Mouse (Mus musculus) stomach, embryonic 16.5 days (tissue): Measurements from ENCODE around the gene Rbm44. TPM values are rescaled to one million over a fixed set of nuclear protein-coding genes. Genes with fewer than 3 reads are reported as not detected.

ENCODE experiments used
- ATAC-seq: fragments of 200-750 bp; cut with Nextera tagmentation; 2 replicates; pipeline ENCODE4 v1.8.0; 2017; ENCODE audit warnings: moderate number of reproducible peaks, moderate TSS enrichment; ENCODE audit not compliant: insufficient read depth, low FRiP score
- H3K27ac ChIP-seq: fragments of 300-500 bp; sonication (generic); 2 replicates; pipeline ENCODE4 v1.5.1; 2014; ENCODE audit warnings: low read length
- H3K27me3 ChIP-seq: fragments of 300-500 bp; sonication (generic); 2 replicates; pipeline ENCODE4 v1.6.1; 2014; ENCODE audit warnings: low read length, control low read depth, mixed read lengths; ENCODE audit not compliant: control insufficient read depth, insufficient read depth
- H3K36me3 ChIP-seq: fragments of 300-500 bp; sonication (generic); 2 replicates; pipeline ENCODE4 v1.6.1; 2014; ENCODE audit warnings: low read length; ENCODE audit not compliant: control insufficient read depth, insufficient read depth
- H3K4me1 ChIP-seq: fragments of 300-500 bp; sonication (generic); 2 replicates; pipeline ENCODE4 v1.6.1; 2014; ENCODE audit warnings: low read length, control low read depth, mixed read lengths; ENCODE audit not compliant: control insufficient read depth, insufficient read depth
- H3K4me2 ChIP-seq: fragments of 300-500 bp; sonication (generic); 2 replicates; pipeline ENCODE4 v1.6.1; 2014; ENCODE audit warnings: low read depth, low read length, mixed read lengths
- H3K4me3 ChIP-seq: fragments of 300-500 bp; sonication (generic); replicated peaks from 2 replicates; pipeline ENCODE4 v1.5.1; 2014; ENCODE audit warnings: mild to moderate bottlenecking, low read length
- H3K9ac ChIP-seq: fragments of 300-500 bp; sonication (generic); 2 replicates; pipeline ENCODE4 v1.6.1; 2014; ENCODE audit warnings: low read length
- H3K9me3 ChIP-seq: fragments of 300-500 bp; sonication (generic); replicated peaks from 2 replicates; pipeline ENCODE4 v1.6.1; 2016; ENCODE audit warnings: low read length, control low read depth; ENCODE audit not compliant: control insufficient read depth
- WGBS: fragments of 180-500 bp; shearing (Covaris S2); extraction: QIAGEN DNeasy Blood & Tissue Kit; methylation state at CpG from one replicate; pipeline ENCODE4 v1.1.7; 2014; 5-methylcytosine and 5-hydroxymethylcytosine counted together
- polyA plus RNA-seq: library from polyadenylated mRNA; unstranded; fragments of >200 nt; fragmentation: Nextera tagmentation; extraction: Ambion mirVana; gene quantifications from 2 replicates; pipeline ENCODE4 v1.2.1, GENCODE M21; 2015

Gene Rbm44
- polyA plus RNA-seq, 1 experiment from 2014 or later, result 0.35 TPM

GRCm38 (mm10) chr1:91199793-91200192 lies 54.9 kb downstream of the Rbm44 start:
- H3K36me3 ChIP-seq, result no peaks in the 10 kb centered on the region
- no peaks in the 10 kb centered on the region for H3K4me1 ChIP-seq
- H3K4me2 ChIP-seq, result no peak overlapping the region
- no peak overlapping the region for H3K27ac ChIP-seq
- no peak overlapping the region for H3K4me3 ChIP-seq
- 86% methylated on average over 10 of the region's 10 CpGs for WGBS
- H3K9me3 ChIP-seq, result no peaks in the 10 kb centered on the region
- no peak for ATAC-seq
- H3K27me3 ChIP-seq, result no peaks in the 10 kb centered on the region
- H3K9ac ChIP-seq, result no peak overlapping the region

- Histone ChIP-seq H3K4me3 (no peak overlapping the region), H3K36me3 (no peaks in the 10 kb centered on the region), H3K4me2 (no peak overlapping the region), H3K9ac (no peak overlapping the region), H3K27ac (no peak overlapping the region), H3K4me1 (no peaks in the 10 kb centered on the region), H3K9me3 (no peaks in the 10 kb centered on the region), H3K27me3 (no peaks in the 10 kb centered on the region)
- no peak for ATAC-seq
- 59% methylated on average over 3 of the region's 3 CpGs for WGBS
These were observed 56.2 kb downstream of the Rbm44 start for GRCm38 (mm10) chr1:91201122-91201521.

- Histone ChIP-seq H3K27ac (no peak overlapping the region), H3K4me3 (no peak overlapping the region), H3K36me3 (no peaks in the 10 kb centered on the region), H3K4me1 (no peaks in the 10 kb centered on the region), H3K4me2 (no peak overlapping the region), H3K9me3 (no peaks in the 10 kb centered on the region), H3K9ac (no peak overlapping the region), H3K27me3 (no peaks in the 10 kb centered on the region)
- 75% methylated on average over 5 of the region's 5 CpGs for WGBS
- ATAC-seq, result no peak
These were observed 59.4 kb downstream of the Rbm44 start for GRCm38 (mm10) chr1:91204221-91204765.

- ATAC-seq, result no peak
- Histone ChIP-seq H3K9ac (no peak overlapping the region), H3K27me3 (no peaks in the 10 kb centered on the region), H3K9me3 (no peaks in the 10 kb centered on the region), H3K27ac (no peak overlapping the region), H3K4me3 (no peak overlapping the region), H3K4me1 (no peaks in the 10 kb centered on the region), H3K36me3 (no peaks in the 10 kb centered on the region), H3K4me2 (no peak overlapping the region)
- 71% methylated on average over 6 of the region's 6 CpGs for WGBS
These were observed 60.8 kb downstream of the Rbm44 start for GRCm38 (mm10) chr1:91205651-91206050.

GRCm38 (mm10) chr1:91206336-91206735 lies 61.4 kb downstream of the Rbm44 start:
- no peak for ATAC-seq
- no peaks in the 10 kb centered on the region for H3K4me1 ChIP-seq
- H3K9ac ChIP-seq, result no peak overlapping the region
- H3K9me3 ChIP-seq, result no peaks in the 10 kb centered on the region
- H3K27ac ChIP-seq, result no peak overlapping the region
- no peak overlapping the region for H3K4me2 ChIP-seq
- H3K4me3 ChIP-seq, result no peak overlapping the region
- 79% methylated on average over 8 of the region's 8 CpGs for WGBS
- H3K27me3 ChIP-seq, result no peaks in the 10 kb centered on the region
- no peaks in the 10 kb centered on the region for H3K36me3 ChIP-seq

- Histone ChIP-seq H3K27me3 (no peaks in the 10 kb centered on the region), H3K9me3 (no peaks in the 10 kb centered on the region), H3K27ac (no peak overlapping the region), H3K4me2 (no peak overlapping the region), H3K4me3 (no peak overlapping the region), H3K36me3 (no peaks in the 10 kb centered on the region), H3K9ac (no peak overlapping the region), H3K4me1 (no peaks in the 10 kb centered on the region)
- no peak for ATAC-seq
- WGBS, result 71% methylated on average over 5 of the region's 5 CpGs
These were observed 62.0 kb downstream of the Rbm44 start for GRCm38 (mm10) chr1:91206873-91207272.

GRCm38 (mm10) chr1:91207334-91208074 lies 62.6 kb downstream of the Rbm44 start:
- ATAC-seq, result no peak
- no peaks in the 10 kb centered on the region for H3K4me1 ChIP-seq
- no peak overlapping the region for H3K27ac ChIP-seq
- H3K9ac ChIP-seq, result no peak overlapping the region
- H3K36me3 ChIP-seq, result no peaks in the 10 kb centered on the region
- H3K4me2 ChIP-seq, result no peak overlapping the region
- no peak overlapping the region for H3K4me3 ChIP-seq
- no peaks in the 10 kb centered on the region for H3K9me3 ChIP-seq
- H3K27me3 ChIP-seq, result no peaks in the 10 kb centered on the region
- WGBS, result 65% methylated on average over 3 of the region's 3 CpGs

- no peak for ATAC-seq
These were observed 64.5 kb downstream of the Rbm44 start for GRCm38 (mm10) chr1:91209343-91209742.

GRCm38 (mm10) chr1:91209785-91210184 lies 64.9 kb downstream of the Rbm44 start:
- peak; percentile 41; the same call in 1 of the 2 replicates for ATAC-seq
- Histone ChIP-seq H3K36me3 (no peaks in the 10 kb centered on the region), H3K27ac (peak overlapping the region; percentile 56; the same call in 1 of the 2 replicates), H3K9ac (no peak overlapping the region), H3K4me3 (no peak overlapping the region), H3K4me2 (no peak overlapping the region), H3K9me3 (no peaks in the 10 kb centered on the region), H3K4me1 (no peaks in the 10 kb centered on the region), H3K27me3 (no peaks in the 10 kb centered on the region)
- WGBS, result 68% methylated on average over 6 of the region's 6 CpGs

More at GRCm38 (mm10) chr1:91209343-91209742, 64.5 kb downstream of the Rbm44 start:
- H3K4me1 ChIP-seq, result no peaks in the 10 kb centered on the region
- H3K27me3 ChIP-seq, result no peaks in the 10 kb centered on the region
- H3K9me3 ChIP-seq, result no peaks in the 10 kb centered on the region
- no peak overlapping the region for H3K4me2 ChIP-seq
- H3K4me3 ChIP-seq, result no peak overlapping the region
- WGBS, result 74% methylated on average over 6 of the region's 6 CpGs
- no peak overlapping the region for H3K9ac ChIP-seq
- peak overlapping the region; percentile 56; the same call in 1 of the 2 replicates for H3K27ac ChIP-seq
- H3K36me3 ChIP-seq, result no peaks in the 10 kb centered on the region
